Mouse (Mus musculus): ENCODE results near the gene Chchd1. TPM values are rescaled to one million over a fixed set of nuclear protein-coding genes. Genes with fewer than 3 reads are reported as not detected.

Gene Chchd1
- 218 and 327 TPM in 2 replicates for polyA plus RNA-seq (2014; fragmentation: Nextera tagmentation; extraction: Ambion mirVana)

GRCm38 (mm10) chr14:20702741-20703381 lies at the start of gene Chchd1:
Gene Chchd1 (plus strand): TSS chr14:20703006.
- peak within 1 kb of the TSS; percentile 89 for H3K9ac ChIP-seq (ENCODE audit: low read depth, low read length)
- no peaks in the 10 kb centered on the region for H3K9me3 ChIP-seq (ENCODE audit: control insufficient read depth, low read length)
- under 1% methylated on average over 61 of the region's 61 CpGs for WGBS
- peak within 1 kb of the TSS; percentile 90 for H3K4me3 ChIP-seq (ENCODE audit: low read length)
- no peaks in the 10 kb centered on the region for H3K27me3 ChIP-seq (ENCODE audit: control insufficient read depth, insufficient read depth, low read length)
- peak; percentile 72 for ATAC-seq (ENCODE audit: low FRiP score, low TSS enrichment)
- peaks cover 23% of the 10 kb centered on the region for H3K4me1 ChIP-seq (ENCODE audit: control insufficient read depth, insufficient read depth, low read length)
- peaks cover 21% of the 10 kb centered on the region for H3K36me3 ChIP-seq (ENCODE audit: control insufficient read depth, insufficient read depth, low read length)
- H3K27ac ChIP-seq (ENCODE audit: low read depth, low read length), result peak within 1 kb of the TSS; percentile 90
- H3K4me2 ChIP-seq (replicated peaks; ENCODE audit: low read depth, low read length), result peak within 1 kb of the TSS; percentile 63

- 60% methylated on average over 9 of the region's 9 CpGs for WGBS
- no peak for ATAC-seq (ENCODE audit: low FRiP score, low TSS enrichment)
- Histone ChIP-seq H3K4me2 (replicated peaks; ENCODE audit: low read depth, low read length) (no peak overlapping the region), H3K36me3 (ENCODE audit: control insufficient read depth, insufficient read depth, low read length) (no peaks in the 10 kb centered on the region), H3K9me3 (ENCODE audit: control insufficient read depth, low read length) (no peaks in the 10 kb centered on the region), H3K27me3 (ENCODE audit: control insufficient read depth, insufficient read depth, low read length) (no peaks in the 10 kb centered on the region), H3K9ac (ENCODE audit: low read depth, low read length) (no peak overlapping the region), H3K27ac (ENCODE audit: low read depth, low read length) (no peak overlapping the region), H3K4me1 (ENCODE audit: control insufficient read depth, insufficient read depth, low read length) (no peaks in the 10 kb centered on the region; the same call in 1 of the 2 replicates), H3K4me3 (ENCODE audit: low read length) (no peak overlapping the region)
Observed at GRCm38 (mm10) chr14:20654690-20655421, 48.0 kb upstream of the Chchd1 start.

- Histone ChIP-seq H3K4me1 (ENCODE audit: control insufficient read depth, insufficient read depth, low read length) (no peaks in the 10 kb centered on the region; the same call in 1 of the 2 replicates), H3K36me3 (ENCODE audit: control insufficient read depth, insufficient read depth, low read length) (no peaks in the 10 kb centered on the region), H3K27ac (ENCODE audit: low read depth, low read length) (no peak overlapping the region), H3K4me3 (ENCODE audit: low read length) (no peak overlapping the region), H3K9me3 (ENCODE audit: control insufficient read depth, low read length) (no peaks in the 10 kb centered on the region), H3K4me2 (replicated peaks; ENCODE audit: low read depth, low read length) (no peak overlapping the region), H3K9ac (ENCODE audit: low read depth, low read length) (no peak overlapping the region), H3K27me3 (ENCODE audit: control insufficient read depth, insufficient read depth, low read length) (no peaks in the 10 kb centered on the region)
- no peak for ATAC-seq (ENCODE audit: low FRiP score, low TSS enrichment)
- 51% methylated on average over 9 of the region's 9 CpGs for WGBS
Observed at GRCm38 (mm10) chr14:20655731-20656130, 47.1 kb upstream of the Chchd1 start.

- no peak within 1 kb of the TSS for H3K9ac ChIP-seq (ENCODE audit: low read depth, low read length)
- H3K36me3 ChIP-seq (ENCODE audit: control insufficient read depth, insufficient read depth, low read length), result no peaks in the 10 kb centered on the region
- WGBS, result 40% methylated on average over 11 of the region's 11 CpGs
- no peak within 1 kb of the TSS for H3K27ac ChIP-seq (ENCODE audit: low read depth, low read length)
- no peak within 1 kb of the TSS for H3K4me3 ChIP-seq (ENCODE audit: low read length)
- H3K4me1 ChIP-seq (ENCODE audit: control insufficient read depth, insufficient read depth, low read length), result no peaks in the 10 kb centered on the region; the same call in 1 of the 2 replicates
- no peak for ATAC-seq (ENCODE audit: low FRiP score, low TSS enrichment)
- H3K27me3 ChIP-seq (ENCODE audit: control insufficient read depth, insufficient read depth, low read length), result no peaks in the 10 kb centered on the region
- no peaks in the 10 kb centered on the region for H3K9me3 ChIP-seq (ENCODE audit: control insufficient read depth, low read length)
- no peak within 1 kb of the TSS for H3K4me2 ChIP-seq (replicated peaks; ENCODE audit: low read depth, low read length)
Observed at GRCm38 (mm10) chr14:20656361-20656760, 46.4 kb upstream of the Chchd1 start, which contains the start of gene Myoz1. Gene Myoz1 (minus strand): TSS chr14:20656540.

- Histone ChIP-seq H3K27me3 (ENCODE audit: control insufficient read depth, insufficient read depth, low read length) (no peaks in the 10 kb centered on the region), H3K4me2 (replicated peaks; ENCODE audit: low read depth, low read length) (no peak overlapping the region), H3K9me3 (ENCODE audit: control insufficient read depth, low read length) (no peaks in the 10 kb centered on the region), H3K9ac (ENCODE audit: low read depth, low read length) (no peak overlapping the region), H3K4me1 (ENCODE audit: control insufficient read depth, insufficient read depth, low read length) (no peaks in the 10 kb centered on the region; the same call in none of the 2 replicates), H3K4me3 (ENCODE audit: low read length) (no peak overlapping the region), H3K27ac (ENCODE audit: low read depth, low read length) (no peak overlapping the region), H3K36me3 (ENCODE audit: control insufficient read depth, insufficient read depth, low read length) (no peaks in the 10 kb centered on the region)
- no peak for ATAC-seq (ENCODE audit: low FRiP score, low TSS enrichment)
Observed at GRCm38 (mm10) chr14:20658326-20658725, 44.5 kb upstream of the Chchd1 start.

- H3K4me2 ChIP-seq (replicated peaks; ENCODE audit: low read depth, low read length), result no peak overlapping the region
- 89% methylated on average over 6 of the region's 6 CpGs for WGBS
Observed at GRCm38 (mm10) chr14:20658902-20659301, 43.9 kb upstream of the Chchd1 start.

GRCm38 (mm10) chr14:20659687-20660086 lies 43.1 kb upstream of the Chchd1 start:
- no peaks in the 10 kb centered on the region; the same call in none of the 2 replicates for H3K4me1 ChIP-seq (ENCODE audit: control insufficient read depth, insufficient read depth, low read length)
- 0 out of 2 replicates have a peak, but pooled peaks cover 5% of the 10 kb centered on the region for H3K27me3 ChIP-seq (ENCODE audit: control insufficient read depth, insufficient read depth, low read length)
- H3K27ac ChIP-seq (ENCODE audit: low read depth, low read length), result no peak overlapping the region
- H3K4me3 ChIP-seq (ENCODE audit: low read length), result no peak overlapping the region
- 98% methylated on average over 7 of the region's 7 CpGs for WGBS
- H3K36me3 ChIP-seq (ENCODE audit: control insufficient read depth, insufficient read depth, low read length), result no peaks in the 10 kb centered on the region
- no peak overlapping the region for H3K9ac ChIP-seq (ENCODE audit: low read depth, low read length)
- H3K4me2 ChIP-seq (replicated peaks; ENCODE audit: low read depth, low read length), result no peak overlapping the region
- no peak for ATAC-seq (ENCODE audit: low FRiP score, low TSS enrichment)
- H3K9me3 ChIP-seq (ENCODE audit: control insufficient read depth, low read length), result no peaks in the 10 kb centered on the region

More at GRCm38 (mm10) chr14:20658902-20659301, 43.9 kb upstream of the Chchd1 start:
- Histone ChIP-seq H3K9me3 (ENCODE audit: control insufficient read depth, low read length) (no peaks in the 10 kb centered on the region), H3K9ac (ENCODE audit: low read depth, low read length) (no peak overlapping the region), H3K4me1 (ENCODE audit: control insufficient read depth, insufficient read depth, low read length) (no peaks in the 10 kb centered on the region; the same call in none of the 2 replicates), H3K27ac (ENCODE audit: low read depth, low read length) (no peak overlapping the region), H3K36me3 (ENCODE audit: control insufficient read depth, insufficient read depth, low read length) (no peaks in the 10 kb centered on the region), H3K4me3 (ENCODE audit: low read length) (no peak overlapping the region), H3K27me3 (ENCODE audit: control insufficient read depth, insufficient read depth, low read length) (0 out of 2 replicates have a peak, but pooled peaks cover under 1% of the 10 kb centered on the region)
- ATAC-seq (ENCODE audit: low FRiP score, low TSS enrichment), result no peak

- peak overlapping the region; percentile 87 for H3K27ac ChIP-seq (ENCODE audit: low read depth, low read length)
- H3K4me1 ChIP-seq (ENCODE audit: control insufficient read depth, insufficient read depth, low read length), result no peaks in the 10 kb centered on the region; the same call in none of the 2 replicates
- no peaks in the 10 kb centered on the region for H3K36me3 ChIP-seq (ENCODE audit: control insufficient read depth, insufficient read depth, low read length)
- peak overlapping the region; percentile 68 for H3K4me3 ChIP-seq (ENCODE audit: low read length)
- H3K4me2 ChIP-seq (replicated peaks; ENCODE audit: low read depth, low read length), result peak overlapping the region; percentile 89
- no peaks in the 10 kb centered on the region for H3K9me3 ChIP-seq (ENCODE audit: control insufficient read depth, low read length)
- H3K9ac ChIP-seq (ENCODE audit: low read depth, low read length), result peak overlapping the region; percentile 65
- 1% methylated on average over 52 of the region's 52 CpGs for WGBS
- ATAC-seq (ENCODE audit: low FRiP score, low TSS enrichment), result peak; percentile 86
- H3K27me3 ChIP-seq (ENCODE audit: control insufficient read depth, insufficient read depth, low read length), result 0 out of 2 replicates have a peak, but pooled peaks cover 5% of the 10 kb centered on the region
Observed at GRCm38 (mm10) chr14:20660827-20661660, 41.8 kb upstream of the Chchd1 start.
